Mouse (Mus musculus) bone marrow macrophage, adult 2 months (primary cell): ENCODE data around the gene Neu2.

Experiments used
- CTCF ChIP-seq: IDR thresholded peaks from 2 replicates; pipeline ENCODE4 v1.5.1; 2012; ENCODE audit warnings: low read depth, mild to moderate bottlenecking, low read length, moderate library complexity
- POLR2A ChIP-seq: IDR thresholded peaks from 2 replicates; pipeline ENCODE4 v1.6.1; 2012; ENCODE audit warnings: mild to moderate bottlenecking, low read depth, low read length, borderline replicate concordance

GRCm38 (mm10) chr1:87537008-87537407 lies 27.3 kb downstream of the Neu2 start:
- TF ChIP-seq CTCF (no peak), POLR2A (no peak)
